Mouse (Mus musculus) lung, adult 2 months (tissue): ENCODE results near the gene Cyba. TPM values are rescaled to one million over a fixed set of nuclear protein-coding genes. Genes with fewer than 3 reads are reported as not detected.

ENCODE experiments used
- DNase-seq: peaks from one replicate; pipeline ENCODE4 v3.0.0; 2022
- H3K4me1 ChIP-seq: fragments of 200-500 bp; 2 replicates; pipeline ENCODE4 v1.6.1; 2011; ENCODE audit warnings: low read length; ENCODE audit not compliant: control insufficient read depth, insufficient read depth
- H3K4me3 ChIP-seq: fragments of 200-500 bp; replicated peaks from 2 replicates; pipeline ENCODE3; 2011; ENCODE audit warnings: low read depth, mild to moderate bottlenecking, control low read depth, low read length; ENCODE audit errors: extremely low read depth
- CTCF ChIP-seq: fragments of 200-500 bp; IDR thresholded peaks from 2 replicates; pipeline ENCODE4 v1.5.1; 2011; ENCODE audit warnings: mild to moderate bottlenecking, low read length, control low read depth; ENCODE audit not compliant: insufficient read depth
- POLR2A ChIP-seq: fragments of 200-500 bp; IDR thresholded peaks from 2 replicates; pipeline ENCODE4 v1.6.1; 2011; ENCODE audit warnings: low read depth, mild to moderate bottlenecking, control low read depth, low read length, borderline replicate concordance; ENCODE audit errors: extremely low read depth
- WGBS: fragments of 180-500 bp; shearing (Covaris S2); methylation state at CpG from one replicate; pipeline ENCODE4 v1.1.7; 2018; 5-methylcytosine and 5-hydroxymethylcytosine counted together
- polyA plus RNA-seq: library from polyadenylated mRNA; depleted of rRNA; stranded (reverse); fragments of >200 nt; gene quantifications from 2 replicates; pipeline ENCODE4 v1.2.3, GENCODE M21; 2012

The Cyba gene
- polyA plus RNA-seq, 1 experiment: 294 TPM

DNA sequence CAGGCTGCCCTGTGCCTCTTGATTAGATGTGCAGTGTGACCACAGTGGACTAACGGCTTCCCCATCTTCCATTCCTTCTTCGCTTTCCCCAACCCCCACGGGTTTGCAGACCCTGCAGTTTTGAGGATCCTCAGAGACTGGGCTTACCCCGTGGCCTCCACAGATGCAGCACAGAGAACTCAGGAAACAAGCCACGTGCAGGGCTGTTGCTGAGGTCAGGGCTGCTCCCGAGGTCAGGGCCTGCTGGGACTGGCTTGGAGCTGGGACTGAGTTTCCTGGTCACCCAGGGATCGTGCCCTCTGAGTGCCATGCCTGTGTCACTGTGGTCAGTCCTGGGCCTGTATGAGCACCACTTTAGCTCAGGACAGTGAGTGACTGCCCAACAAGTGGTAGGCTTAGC lies 32.3 kb upstream of the Cyba start:
- no peak overlapping the region for H3K4me3 ChIP-seq
- 71% methylated on average over 7 of the region's 7 CpGs for WGBS
- no peak for DNase-seq
- peaks cover 7% of the 10 kb centered on the region for H3K4me1 ChIP-seq
- TF ChIP-seq POLR2A: no peak
- TF ChIP-seq CTCF: no peak

DNA sequence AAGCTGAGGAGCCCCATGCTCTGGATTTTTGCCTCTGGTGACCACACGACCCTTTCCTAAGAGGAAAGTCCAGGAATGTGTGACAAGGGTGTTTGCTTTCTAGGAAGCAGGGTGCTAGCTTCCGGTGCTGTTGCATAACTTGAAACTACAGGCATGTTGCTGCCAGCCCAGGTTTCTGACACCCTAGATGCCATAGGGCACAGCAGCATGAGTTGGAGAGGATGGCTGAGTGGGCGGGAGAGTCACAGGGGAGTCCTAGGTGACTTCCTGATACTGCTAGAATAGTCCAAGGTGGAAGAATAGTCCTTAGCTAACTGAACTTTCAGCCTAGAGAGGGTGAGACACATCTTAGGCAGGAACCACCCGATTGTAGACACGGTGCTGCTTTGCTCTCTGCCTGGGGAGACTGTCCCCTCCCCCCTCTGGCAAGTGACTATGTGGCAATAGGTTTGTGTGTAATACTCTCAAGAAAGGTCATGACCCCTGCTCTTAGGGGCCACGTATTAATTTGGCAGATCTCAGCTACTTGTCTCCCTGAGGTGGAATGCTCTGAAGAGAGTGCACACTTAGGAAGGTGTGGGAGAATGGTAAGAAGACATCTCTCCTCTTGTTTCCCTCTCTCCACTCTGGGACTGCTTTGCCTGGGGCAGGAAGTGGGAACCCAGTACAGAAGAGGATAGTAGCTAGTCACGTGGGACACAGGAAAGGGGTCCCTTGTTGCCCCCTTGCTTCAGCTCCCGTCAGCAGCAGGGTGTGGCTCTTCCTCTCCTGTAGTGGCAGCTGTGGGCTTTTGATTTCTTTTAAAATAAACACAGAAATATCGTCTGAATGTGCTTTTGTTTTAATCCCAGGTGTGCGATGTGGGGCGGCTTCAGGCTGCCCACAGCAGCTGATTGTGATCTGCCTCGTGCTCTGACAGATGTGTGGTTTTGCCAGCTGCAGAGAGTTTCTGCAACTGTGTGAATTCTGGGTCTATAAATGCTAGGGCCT lies 31.2 kb upstream of the Cyba start:
- peaks cover 7% of the 10 kb centered on the region for H3K4me1 ChIP-seq
- H3K4me3 ChIP-seq: no peak overlapping the region

DNA sequence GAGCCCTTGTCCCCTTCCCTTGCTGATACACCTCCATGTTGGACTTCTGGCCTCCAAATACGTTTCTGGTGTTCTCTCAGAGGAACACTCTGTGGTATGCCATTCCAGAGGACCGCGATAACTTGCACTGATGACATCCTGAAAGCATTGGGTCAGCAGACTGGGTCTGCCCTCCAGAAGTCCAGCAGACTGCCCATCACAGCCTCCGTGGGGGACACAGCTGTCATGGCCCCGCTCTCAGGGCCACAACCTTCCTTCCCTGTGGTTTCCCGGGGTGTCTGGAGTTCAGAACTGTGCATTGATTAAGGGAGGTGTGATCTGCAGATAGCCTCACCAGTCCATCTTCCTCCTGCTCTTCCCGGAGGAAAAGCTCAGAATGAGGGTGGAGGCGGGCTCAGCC lies 29.8 kb upstream of the Cyba start:
- WGBS: 77% methylated on average over 8 of the region's 8 CpGs
- peaks cover 7% of the 10 kb centered on the region for H3K4me1 ChIP-seq
- no peak overlapping the region for H3K4me3 ChIP-seq
- TF ChIP-seq CTCF (no peak), POLR2A (no peak)
- no peak for DNase-seq

More for the DNA sequence above, 31.2 kb upstream of the Cyba start:
- WGBS: 18% methylated on average over 12 of the region's 12 CpGs
- TF ChIP-seq POLR2A (no peak), CTCF (no peak)
- DNase-seq: peak; percentile 48

DNA sequence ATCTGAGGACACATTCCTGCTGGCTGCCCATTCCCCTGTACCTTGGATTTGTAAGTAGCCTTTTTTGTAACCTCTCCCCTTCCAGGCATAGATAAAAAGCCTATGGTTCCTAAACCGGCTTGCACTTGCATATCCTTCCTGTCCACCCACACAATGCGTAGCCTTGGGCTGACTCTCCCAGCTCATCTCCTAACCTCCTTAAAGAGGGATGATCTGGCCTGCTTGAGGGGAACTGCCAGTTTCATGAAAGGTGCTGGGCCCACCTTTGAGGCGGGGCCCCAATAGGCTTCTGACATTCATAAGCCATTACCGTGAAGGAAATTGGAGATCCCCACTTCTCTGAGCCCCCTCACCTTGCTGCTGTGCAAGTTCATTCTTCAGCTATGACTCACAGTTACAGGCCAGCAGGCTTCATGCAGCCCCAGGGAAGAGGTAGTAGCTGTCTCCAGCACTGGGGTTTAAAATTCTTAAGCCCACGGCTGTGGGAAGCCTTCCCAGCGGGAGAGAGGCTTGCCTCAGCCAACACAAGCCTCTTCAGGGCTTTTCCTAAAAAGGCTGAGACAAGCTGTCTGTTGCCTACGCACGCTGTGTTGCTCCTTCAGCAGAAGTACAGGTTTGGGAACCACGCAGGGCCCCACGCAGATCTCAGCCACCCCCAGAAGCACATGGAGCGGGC lies 28.9 kb upstream of the Cyba start:
- 70% methylated on average over 11 of the region's 11 CpGs for WGBS
- Histone ChIP-seq H3K4me1 (peaks cover 7% of the 10 kb centered on the region), H3K4me3 (no peak overlapping the region)
- no peak for TF ChIP-seq POLR2A
- no peak for TF ChIP-seq CTCF
- DNase-seq: no peak

DNA sequence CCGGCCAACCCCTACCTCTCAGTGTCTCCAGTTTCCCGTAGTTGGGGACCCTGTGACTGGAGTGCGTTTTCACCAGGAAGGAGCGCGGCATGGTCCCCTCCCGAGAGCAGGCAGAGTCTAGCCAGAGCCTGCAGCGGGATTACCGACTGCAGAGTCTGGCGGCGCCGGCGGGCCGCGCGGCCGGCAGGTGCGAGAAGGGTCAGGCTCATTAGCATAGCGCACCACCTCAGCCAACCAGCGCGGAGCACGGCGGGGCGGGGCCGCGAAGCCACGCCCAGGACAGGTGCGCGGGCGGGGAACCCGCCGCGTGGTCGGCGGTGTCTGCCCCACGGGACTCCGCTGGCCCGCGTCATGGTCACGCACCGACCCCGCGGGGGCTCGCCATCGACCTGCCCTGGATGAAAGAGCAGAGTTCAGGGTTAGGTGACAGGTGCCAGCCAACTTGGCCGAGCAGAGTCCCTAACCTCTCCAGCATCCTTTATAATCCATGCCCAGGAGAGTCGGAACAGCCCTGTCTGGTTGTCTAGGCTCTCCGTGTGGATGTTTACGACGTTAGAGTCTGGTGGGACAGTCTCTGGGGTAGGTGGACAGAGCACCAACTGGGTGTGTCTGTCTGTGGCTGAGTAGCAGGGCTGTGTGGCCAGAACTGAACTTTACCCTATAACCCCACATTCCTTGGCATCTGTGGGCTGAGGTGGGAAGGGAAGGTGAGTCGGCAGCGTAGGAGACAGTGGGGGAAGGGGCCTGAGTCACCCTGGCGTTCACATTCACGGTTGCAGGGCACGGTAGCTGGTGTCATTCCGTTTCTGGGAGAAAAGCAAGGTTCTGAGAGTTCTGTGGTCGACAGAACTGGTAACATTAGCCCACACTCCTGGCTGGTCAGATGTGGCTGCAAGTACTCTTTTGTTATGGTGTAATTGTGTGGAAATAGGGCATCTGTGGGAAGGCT lies 28.1 kb upstream of the Cyba start, which contains the start of gene Snai3:
Snai3 (minus strand) TSS at position 210 of the 949 bp plus-strand sequence.
- H3K4me1 ChIP-seq: peaks cover 7% of the 10 kb centered on the region
- WGBS: 3% methylated on average over 56 of the region's 56 CpGs

DNA sequence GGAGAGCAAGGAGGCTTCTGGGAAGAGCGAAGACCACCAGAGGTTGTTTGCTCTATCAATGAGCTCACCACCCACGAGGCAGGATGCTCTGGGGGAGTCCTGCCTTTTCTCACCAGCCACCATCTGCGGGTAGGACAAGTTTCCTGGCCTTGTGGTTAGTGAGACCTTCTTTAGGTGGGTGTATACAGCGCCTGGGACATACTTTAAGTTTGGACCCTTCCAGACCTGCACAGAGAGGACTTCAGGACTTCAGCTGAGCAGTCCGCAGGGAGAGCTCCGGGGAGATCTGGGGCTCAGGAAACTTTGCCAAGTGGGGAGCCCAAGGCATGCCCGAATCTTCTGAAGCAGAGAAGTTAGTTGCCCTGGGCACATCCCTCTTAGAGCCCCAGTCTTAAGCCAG lies 27.3 kb upstream of the Cyba start:
- no peak for DNase-seq
- no peak for TF ChIP-seq CTCF
- no peak for TF ChIP-seq POLR2A
- 20% methylated on average over 7 of the region's 7 CpGs for WGBS
- Histone ChIP-seq H3K4me1 (peaks cover 6% of the 10 kb centered on the region), H3K4me3 (no peak overlapping the region)

More for the DNA sequence above, 28.1 kb upstream of the Cyba start, which contains the start of gene Snai3:
- peak; percentile 80 for DNase-seq
- H3K4me3 ChIP-seq: peak within 1 kb of the TSS; percentile 20
- TF ChIP-seq CTCF (no peak), POLR2A (no peak)

DNA sequence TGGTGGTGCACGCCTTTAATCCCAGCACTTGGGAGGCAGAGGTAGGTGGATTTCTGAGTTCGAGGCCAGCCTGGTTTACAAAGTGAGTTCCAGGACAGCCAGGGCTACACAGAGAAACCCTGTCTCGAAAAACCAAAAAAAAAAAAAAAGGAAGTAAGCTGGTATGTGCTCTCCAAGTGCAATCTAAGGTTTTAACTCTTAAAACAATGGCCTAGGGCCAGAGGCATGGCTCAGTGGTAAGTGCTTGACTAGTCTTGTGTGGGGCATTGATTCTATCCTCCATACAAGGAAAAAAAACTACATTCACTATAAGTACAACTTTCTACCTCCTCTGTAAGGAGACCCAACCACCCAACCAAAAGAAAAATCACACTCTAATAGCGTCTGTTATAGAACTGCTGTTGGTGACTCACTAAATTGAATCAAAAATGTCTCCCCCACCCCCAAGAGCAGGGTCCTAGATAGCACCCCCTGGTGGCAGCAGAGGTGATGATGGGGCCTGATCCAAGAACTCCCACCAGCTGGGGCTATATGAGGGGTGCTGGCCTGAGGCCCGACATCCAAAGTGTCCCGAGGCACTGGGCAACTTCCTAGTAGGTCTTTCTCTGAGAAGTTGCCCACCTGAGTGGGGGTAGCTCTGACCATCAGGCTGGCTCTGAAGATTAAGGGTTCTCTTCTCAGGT lies 26.6 kb upstream of the Cyba start:
- 52% methylated on average over 6 of the region's 6 CpGs for WGBS

DNA sequence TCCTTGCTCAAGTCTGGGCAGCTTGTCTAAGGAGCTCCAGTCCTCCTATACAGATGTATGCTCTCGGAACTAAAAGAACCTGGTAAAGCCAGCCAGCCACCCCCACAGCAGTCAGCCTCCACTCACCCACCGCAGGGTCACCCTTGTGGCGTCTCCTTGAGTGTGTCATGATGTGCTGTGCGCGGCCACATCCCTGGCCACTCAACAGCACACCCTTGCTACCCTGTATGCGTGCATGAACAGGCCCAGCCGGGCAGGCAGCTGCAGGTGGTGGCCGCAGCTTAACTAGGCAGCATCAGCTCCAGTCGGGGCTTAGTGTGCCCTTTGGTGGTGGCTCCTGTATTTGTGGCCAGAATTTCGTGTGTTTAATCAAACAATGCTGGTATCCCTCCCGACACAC lies 24.4 kb upstream of the Cyba start:
- TF ChIP-seq POLR2A: no peak
- TF ChIP-seq CTCF: no peak
- no peaks in the 10 kb centered on the region for H3K4me1 ChIP-seq
- DNase-seq: no peak
- H3K4me3 ChIP-seq: no peak overlapping the region
- 71% methylated on average over 11 of the region's 11 CpGs for WGBS

More for the DNA sequence above, 26.6 kb upstream of the Cyba start:
- peaks cover 5% of the 10 kb centered on the region for H3K4me1 ChIP-seq
- H3K4me3 ChIP-seq: no peak overlapping the region
- TF ChIP-seq POLR2A (no peak), CTCF (0 out of 2 replicates have a peak, but pooled peaks have one; percentile 11)
- DNase-seq: no peak
